ENCODE assay signal across 13 mouse cellular contexts in the genomic region with DNA sequence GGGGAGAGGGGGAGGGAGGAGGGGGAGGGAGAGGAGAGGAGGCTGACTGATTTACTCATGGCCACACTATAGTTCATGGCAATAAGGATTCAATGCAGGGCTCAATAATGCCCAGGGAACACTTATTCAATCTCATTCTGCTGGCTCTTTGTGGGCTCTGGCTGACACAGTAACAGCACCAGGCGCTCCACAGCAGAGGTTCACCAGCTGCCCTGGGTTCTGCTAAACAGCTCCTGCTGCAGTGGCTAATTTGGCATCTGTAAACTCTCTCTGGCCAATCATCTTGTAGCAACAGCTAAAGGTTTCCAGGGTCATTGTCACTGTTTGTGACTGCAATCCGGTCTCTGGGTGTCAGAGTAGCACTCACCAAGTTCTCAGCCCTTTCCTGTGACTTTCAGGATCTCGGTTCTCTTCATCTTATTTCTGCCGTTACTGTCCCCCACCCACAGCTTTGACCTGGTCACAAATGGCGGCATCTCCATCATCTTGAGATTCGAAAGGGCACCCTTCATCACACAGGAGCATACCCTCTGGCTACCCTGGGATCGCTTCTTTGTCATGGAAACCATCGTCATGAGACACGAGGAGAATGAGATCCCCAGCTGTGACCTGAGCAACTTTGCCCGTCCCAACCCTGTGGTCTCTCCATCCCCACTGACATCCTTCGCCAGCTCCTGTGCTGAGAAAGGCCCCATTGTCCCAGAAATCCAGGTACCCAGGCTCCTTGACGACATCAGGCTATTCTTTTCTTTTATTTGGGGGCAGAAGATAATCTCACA.
DNase-seq lines count a peak whose midpoint lies in the region; ATAC-seq and TF ChIP-seq lines count a peak whose summit lies in the region.
"Had no signal": no experiment of that assay in that cellular context is flagged by ENCODE, and none has a peak within 500 bp of the region (broad histone marks: within the 10 kb centered on the region; RNA-seq: fewer than 3 reads in every experiment).

No protein-coding gene starts in this region.

- H3K9me3 ChIP-seq in intestine, embryonic 14.5 days (ENCODE audit: control insufficient read depth, low read length) = no peaks in the 10 kb centered on the region
- no peaks in the 10 kb centered on the region for H3K9me3 ChIP-seq in intestine, postnatal 0 days (ENCODE audit: control insufficient read depth)
- H3K9me3 ChIP-seq in CH12.LX (replicated peaks; ENCODE audit: low read length) = no peaks in the 10 kb centered on the region
- H3K9me3 ChIP-seq in heart, embryonic 11.5 days (replicated peaks; ENCODE audit: control insufficient read depth, low read length) = no peaks in the 10 kb centered on the region

- H3K4me3 ChIP-seq in intestine, embryonic 14.5 days (ENCODE audit: low read depth, low read length) = no peak overlapping the region
- no peak overlapping the region for H3K4me3 ChIP-seq in intestine, postnatal 0 days (ENCODE audit: low read depth, low read length)
- H3K4me3 ChIP-seq in CH12.LX (replicated peaks in 1 of 3; ENCODE audit: low read depth in 2 of 3, low read length in 2 of 3, poor library complexity in 1 of 3) = no peak overlapping the region
- no peak overlapping the region for H3K4me3 ChIP-seq in heart, embryonic 11.5 days (ENCODE audit: low read depth, low read length)

- H3K4me2 ChIP-seq in intestine, embryonic 14.5 days (ENCODE audit: low read length) = no peak overlapping the region
- no peak overlapping the region for H3K4me2 ChIP-seq in intestine, postnatal 0 days (replicated peaks; ENCODE audit: low read depth)
- H3K4me2 ChIP-seq in CH12.LX (ENCODE audit: insufficient read depth, low read depth, poor library complexity, severe bottlenecking) = peak overlapping the region; percentile 24; the same call in 1 of the 2 replicates
- no peak overlapping the region for H3K4me2 ChIP-seq in heart, embryonic 11.5 days

- WGBS in intestine, embryonic 14.5 days = 59% methylated on average over 12 of the region's 12 CpGs
- 73% methylated on average over 12 of the region's 12 CpGs for WGBS in intestine, postnatal 0 days
- 60% methylated on average over 12 of the region's 12 CpGs for WGBS in heart, embryonic 11.5 days (ENCODE audit: insufficient replicate concordance)

- in situ Hi-C loops in CH12.LX (cut with MboI; ENCODE audit: low pct_ligation_motif_present, low pct_unique_long_range_greater_than_20kb, low sequenced_read_pairs) = no loop called here

- H3K4me1 ChIP-seq in intestine, embryonic 14.5 days (replicated peaks; ENCODE audit: control insufficient read depth, insufficient read depth, low read length) = peaks cover 22% of the 10 kb centered on the region; the same call in 1 of the 2 replicates
- no peaks in the 10 kb centered on the region for H3K4me1 ChIP-seq in intestine, postnatal 0 days (replicated peaks; ENCODE audit: control insufficient read depth, insufficient read depth, low read length)
- H3K4me1 ChIP-seq in CH12.LX (ENCODE audit: control insufficient read depth in 1 of 2, insufficient read depth in 2 of 2) = peaks cover 11 to 41% of the 10 kb centered on the region in 2 experiments
- peaks cover 6% of the 10 kb centered on the region; the same call in 1 of the 2 replicates for H3K4me1 ChIP-seq in heart, embryonic 11.5 days (ENCODE audit: control insufficient read depth, insufficient read depth, low read length)

- dilution Hi-C loops in CH12.LX (cut with MboI; ENCODE audit: extremely low pct_ligation_motif_present, extremely low pct_unique_long_range_greater_than_20kb, low sequenced_read_pairs) = no loop called here

- no peak for TF ChIP-seq RAD21 in CH12.LX (IDR thresholded peaks at IDR 0.05; ENCODE audit: low read depth, low read length)

- no peak for TF ChIP-seq EP300 in CH12.LX (IDR thresholded peaks at IDR 0.05; ENCODE audit: low read length)

- no peaks in the 10 kb centered on the region for H3K79me2 ChIP-seq in CH12.LX (replicated peaks; ENCODE audit: control insufficient read depth, extremely low read depth, insufficient read depth, poor library complexity, severe bottlenecking)

- TF ChIP-seq CTCF in intestine, postnatal 0 days (IDR thresholded peaks at IDR 0.05; ENCODE audit: low read depth) = no peak
- no peak for TF ChIP-seq CTCF in CH12.LX (conservative IDR thresholded peaks at IDR 0.05 in 1 of 2, IDR thresholded peaks at IDR 0.05 in 1 of 2; ENCODE audit: low read depth in 2 of 2, low read length in 2 of 2)

- H3K27ac ChIP-seq in intestine, embryonic 14.5 days (ENCODE audit: low read depth) = peak overlapping the region; percentile 66
- no peak overlapping the region for H3K27ac ChIP-seq in intestine, postnatal 0 days (ENCODE audit: low read depth, low read length)
- no peak overlapping the region for H3K27ac ChIP-seq in CH12.LX (ENCODE audit: insufficient read depth, low read depth)
- no peak overlapping the region for H3K27ac ChIP-seq in heart, embryonic 11.5 days (ENCODE audit: low read depth, low read length)

- no peak for ATAC-seq in intestine, embryonic 14.5 days (replicated peaks; ENCODE audit: low FRiP score, low TSS enrichment, low read depth)
- no peak for ATAC-seq in intestine, postnatal 0 days
- ATAC-seq in heart, embryonic 11.5 days (replicated peaks; ENCODE audit: insufficient number of reproducible peaks, low FRiP score, low TSS enrichment) = no peak
- ATAC-seq: CD4-positive, CD25-positive, alpha-beta regulatory T cell, adult 4 months; liver, postnatal 0 days had no signal

- peaks cover 7% of the 10 kb centered on the region for H3K36me3 ChIP-seq in intestine, embryonic 14.5 days (ENCODE audit: control insufficient read depth, insufficient read depth, low read length)
- H3K36me3 ChIP-seq in intestine, postnatal 0 days (ENCODE audit: control insufficient read depth, insufficient read depth) = no peaks in the 10 kb centered on the region
- H3K36me3 ChIP-seq in CH12.LX (replicated peaks in 1 of 2; ENCODE audit: control insufficient read depth in 1 of 2, insufficient read depth in 1 of 2, low read length in 1 of 2) = no peaks in the 10 kb centered on the region
- no peaks in the 10 kb centered on the region for H3K36me3 ChIP-seq in heart, embryonic 11.5 days (ENCODE audit: control insufficient read depth, insufficient read depth, low read length)

- no peak for TF ChIP-seq POLR2A in CH12.LX (IDR thresholded peaks at IDR 0.05; ENCODE audit: low read depth, low read length)

- H3K9ac ChIP-seq in intestine, embryonic 14.5 days (ENCODE audit: low read length) = no peak overlapping the region
- no peak overlapping the region for H3K9ac ChIP-seq in intestine, postnatal 0 days (ENCODE audit: low read depth, low read length)
- H3K9ac ChIP-seq in CH12.LX (ENCODE audit: insufficient read depth, low read depth) = no peak overlapping the region
- no peak overlapping the region for H3K9ac ChIP-seq in heart, embryonic 11.5 days (ENCODE audit: low read depth, low read length)
- H3K9ac ChIP-seq: liver, postnatal 0 days had no signal

- no peak for DNase-seq in intestine, embryonic 14.5 days (ENCODE audit: low spot score)
- DNase-seq in CH12.LX (ENCODE audit: extremely low read depth) (no peak), ZHBTc4 (ENCODE audit: low read depth, low spot score) (peak; percentile 51)
- peak; percentile 73 for DNase-seq in lung, postnatal 10 days
- no peak for DNase-seq in layer of hippocampus, adult 8-10 months (ENCODE audit: low spot score in 2 of 2)
- DNase-seq: adrenal gland, postnatal 25 days; cerebellum, adult 11 months; gastrocnemius, postnatal 25 days; kidney, adult 2 months; liver, postnatal 0 days had no signal

- H3K27me3 ChIP-seq in intestine, embryonic 14.5 days (replicated peaks; ENCODE audit: control insufficient read depth, insufficient read depth, low read length) = no peaks in the 10 kb centered on the region
- no peaks in the 10 kb centered on the region for H3K27me3 ChIP-seq in intestine, postnatal 0 days (replicated peaks; ENCODE audit: control insufficient read depth, insufficient read depth, low read length)
- no peaks in the 10 kb centered on the region for H3K27me3 ChIP-seq in CH12.LX (replicated peaks)
- no peaks in the 10 kb centered on the region for H3K27me3 ChIP-seq in heart, embryonic 11.5 days (ENCODE audit: control insufficient read depth, insufficient read depth, low read length)

TF ChIP-seq in CH12.LX, 34 proteins besides CTCF, POLR2A, EP300 and RAD21:
- no peak for TF ChIP-seq JUN (IDR thresholded peaks at IDR 0.05; ENCODE audit: insufficient read depth, low read depth, low read length)
- no peak for TF ChIP-seq ZMIZ1 (IDR thresholded peaks at IDR 0.05; ENCODE audit: low read depth, low read length)
- no peak for TF ChIP-seq MAZ (IDR thresholded peaks at IDR 0.05; ENCODE audit: low read depth, low read length)
- no peak for TF ChIP-seq TBP (conservative IDR thresholded peaks at IDR 0.05; ENCODE audit: low read depth, low read length)

Comparison
In these comparisons a context has a peak if more than half of its experiments do, and no peak if none do; other contexts are left out.
1. DNase-seq: peak in ZHBTc4 (single experiment) and lung, postnatal 10 days (single experiment); none in intestine, embryonic 14.5 days (single experiment), CH12.LX (single experiment) and layer of hippocampus, adult 8-10 months (0 of 2).